Mouse (Mus musculus) layer of hippocampus, adult 8-10 months (tissue): Measurements from ENCODE around the gene Trmo. TPM values are rescaled to one million over a fixed set of nuclear protein-coding genes. Genes with fewer than 3 reads are reported as not detected.

Experiments used
- DNase-seq, 2 experiments: peaks; one replicate each; pipeline ENCODE4 v3.0.0; 2022; ENCODE audit warnings: low spot score in 2 of 2
- total RNA-seq, 4 experiments: library from RNA; stranded (reverse); gene quantifications; 2 replicates each; pipeline ENCODE4 v1.2.4; 2022

The Trmo gene
- total RNA-seq, 4 experiments from 2014 or later: 4.8 to 6.9 (median 5.6) TPM

DNA sequence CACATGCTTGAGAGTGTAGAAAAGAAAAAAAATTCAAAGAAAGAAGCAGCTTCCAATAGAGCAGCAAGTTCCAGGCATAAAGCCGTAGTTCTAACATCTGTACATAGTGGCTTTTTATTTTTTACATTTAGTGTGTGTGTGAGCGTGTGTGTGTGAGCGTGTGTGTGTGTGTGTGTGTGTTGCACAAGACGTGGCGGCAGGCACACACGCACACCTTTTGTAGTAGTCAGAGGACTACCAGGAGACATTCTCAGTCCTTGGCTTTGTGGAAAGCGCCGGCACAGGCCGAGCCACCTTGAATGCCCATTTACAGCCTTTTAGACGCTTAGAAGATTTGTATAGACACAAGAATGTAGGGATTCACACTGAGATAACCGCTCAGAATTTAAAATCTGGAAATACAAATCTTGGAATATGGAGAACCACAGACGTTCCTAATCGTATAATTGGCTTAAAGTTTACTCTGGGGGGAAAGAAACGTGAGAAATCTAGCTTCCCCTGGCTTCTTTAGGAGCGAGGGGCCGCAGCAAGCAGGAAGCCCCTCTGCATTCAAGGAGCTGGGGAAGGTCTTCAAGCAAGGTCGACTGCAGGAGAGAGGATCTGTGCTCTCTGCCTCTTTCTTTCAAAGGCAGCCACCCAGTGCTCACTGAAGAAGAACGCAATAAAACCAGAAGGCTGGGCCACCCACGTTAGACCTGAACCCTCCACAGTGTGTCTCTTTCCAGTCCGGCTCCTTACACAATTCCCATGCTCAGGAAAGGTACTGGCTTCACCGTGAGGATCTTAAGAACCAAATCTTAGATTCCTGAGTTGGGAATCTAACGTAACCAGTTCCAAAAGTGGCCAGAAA is 47.2 kb downstream of the Trmo start:
- no peak for DNase-seq

DNA sequence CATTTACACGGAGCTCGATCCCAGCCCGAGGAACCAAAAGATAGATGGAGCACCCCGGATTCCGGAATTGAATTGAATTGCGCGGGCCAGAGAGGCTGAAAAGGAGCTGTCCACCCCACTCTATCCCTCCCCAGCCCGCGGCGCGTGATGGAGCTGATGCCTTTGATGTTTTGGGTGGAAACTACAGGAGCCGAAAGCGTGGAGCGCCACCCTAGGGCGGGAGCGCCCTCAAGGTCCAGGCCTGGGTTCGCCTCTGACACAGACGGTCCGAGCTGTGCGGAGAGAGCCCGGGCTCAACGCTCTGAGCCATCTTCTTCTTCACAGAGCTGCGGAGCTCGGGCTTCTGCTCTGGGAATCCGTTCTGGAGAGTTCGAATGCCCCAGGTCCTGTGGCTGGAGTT is 49.7 kb downstream of the Trmo start:
- DNase-seq: no peak

DNA sequence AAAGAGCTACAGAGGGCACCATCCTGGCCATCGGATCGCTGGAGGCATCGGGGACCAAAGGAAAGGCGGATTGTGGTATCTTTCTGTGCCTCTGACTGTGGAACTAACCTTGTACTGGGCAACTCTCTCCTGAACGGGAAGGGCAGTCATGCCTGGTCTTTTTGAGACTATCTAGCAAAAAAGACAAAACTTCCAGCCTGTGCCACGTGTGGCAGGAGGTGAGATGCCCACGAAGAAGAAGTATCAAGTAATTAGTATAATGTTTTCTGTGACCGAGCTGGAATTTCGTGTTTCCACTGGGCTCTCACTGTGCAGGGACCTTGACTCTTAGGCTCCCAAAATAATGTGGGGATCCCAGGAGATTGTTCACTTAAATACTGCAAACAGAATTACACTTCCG is 50.2 kb downstream of the Trmo start:
- no peak for DNase-seq

DNA sequence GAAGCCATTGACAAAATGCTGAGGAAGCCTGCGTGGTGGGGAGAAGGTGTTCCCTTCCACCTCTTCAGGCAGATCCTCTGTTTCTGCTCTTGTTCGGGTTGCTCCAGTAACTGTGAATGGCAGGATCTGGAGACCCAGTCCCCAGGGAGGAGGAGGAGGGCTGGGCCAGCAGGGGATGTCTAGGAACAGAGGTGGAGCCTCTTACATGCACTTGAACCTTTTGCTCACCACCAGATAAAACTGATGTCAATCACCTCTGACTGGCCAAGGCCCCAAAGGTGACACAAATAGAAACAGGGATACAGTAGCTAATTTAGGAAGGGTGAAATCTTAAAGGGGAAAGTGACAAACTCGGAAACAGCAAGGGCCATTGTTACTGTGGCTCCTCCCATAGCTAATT is 51.2 kb downstream of the Trmo start:
- no peak for DNase-seq

DNA sequence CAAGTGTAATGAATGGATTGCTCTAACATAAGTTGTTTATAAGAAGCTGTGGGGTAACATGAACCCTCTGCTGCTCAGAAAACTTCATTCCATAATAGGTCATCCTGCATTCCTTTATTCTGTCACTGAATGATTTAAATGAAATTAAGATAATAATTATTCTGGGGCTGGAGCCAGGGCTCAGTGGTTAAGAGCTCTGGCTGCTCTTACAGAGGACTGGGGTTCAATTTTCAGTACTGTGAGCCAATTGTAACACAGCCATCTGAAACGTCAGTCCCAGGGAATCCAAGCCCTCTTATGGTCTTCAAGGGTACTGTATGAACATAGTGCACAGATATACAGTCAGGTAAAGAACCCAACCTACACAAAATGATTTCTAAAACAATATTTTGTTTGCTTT is 53.4 kb downstream of the Trmo start:
- no peak for DNase-seq

DNA sequence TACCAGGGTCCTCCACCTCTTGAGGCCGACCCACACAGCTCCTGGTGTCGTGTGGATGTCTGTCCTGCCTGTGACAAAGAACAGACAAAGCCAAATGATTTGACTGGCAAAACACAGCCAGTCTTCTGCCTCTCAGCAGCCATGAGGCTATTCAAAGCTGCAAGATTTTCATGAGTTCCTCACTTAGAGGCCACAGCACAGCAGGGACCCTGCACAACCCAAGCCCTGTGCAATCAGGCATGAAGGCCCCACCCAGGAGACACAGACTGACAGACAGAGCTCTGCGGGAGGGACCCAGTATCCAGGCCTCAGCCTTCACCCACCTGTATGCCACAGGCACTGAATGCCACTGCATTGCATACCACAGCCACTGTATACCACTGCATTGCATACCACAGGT is 60.3 kb downstream of the Trmo start:
- no peak for DNase-seq

Other genes starting within 250 kb of the Trmo start
- 10 to 100 TPM; 14.3 to 19.9 (median 17.9) TPM for gene Xpa, start 193.1 kb downstream of the Trmo start, total RNA-seq
- gene Foxe1, start 45.8 kb downstream of the Trmo start, total RNA-seq: not detected
- not detected for gene Hemgn, start 24.1 kb upstream of the Trmo start, total RNA-seq
- gene Anp32b, start 61.5 kb upstream of the Trmo start, total RNA-seq: 10 to 100 TPM; 52.4 to 66.0 (median 59.8) TPM
- 10 to 100 TPM; 15.5 to 19.7 (median 16.6) TPM for gene Nans, start 99.8 kb upstream of the Trmo start, total RNA-seq
- 1 to 10 TPM in 3 of 4 experiments, under 1 TPM in 1; 0.89 to 2.3 (median 1.8) TPM for gene Trim14, start 146.7 kb upstream of the Trmo start, total RNA-seq
- gene Coro2a, start 212.8 kb upstream of the Trmo start, total RNA-seq: 10 to 100 TPM; 15.7 to 19.5 (median 17.8) TPM